Mouse (Mus musculus) liver, adult 2 months (tissue): Measurements from ENCODE around the gene Slc41a2. TPM values are rescaled to one million over a fixed set of nuclear protein-coding genes. Genes with fewer than 3 reads are reported as not detected.

Source experiments
- DNase-seq: peaks from one replicate; pipeline ENCODE4 v3.0.0-alpha.2; 2011; ENCODE audit warnings: low read depth, low spot score; ENCODE audit errors: extremely low read depth
- H3K27ac ChIP-seq: fragments of 200-500 bp; replicated peaks from 2 replicates; pipeline ENCODE4 v1.5.1; 2012; ENCODE audit warnings: low read depth, mild to moderate bottlenecking, control low read depth, inconsistent platforms, low read length; ENCODE audit not compliant: insufficient read depth
- H3K27me3 ChIP-seq: fragments of 200-500 bp; 2 replicates; pipeline ENCODE4 v1.6.1; 2012; ENCODE audit warnings: mild to moderate bottlenecking, moderate library complexity, low read length, inconsistent platforms; ENCODE audit not compliant: control insufficient read depth, insufficient read depth
- H3K36me3 ChIP-seq: fragments of 200-500 bp; 2 replicates; pipeline ENCODE4 v1.6.1; 2012; ENCODE audit warnings: low read length, inconsistent platforms; ENCODE audit not compliant: control insufficient read depth, insufficient read depth
- H3K4me1 ChIP-seq: fragments of 200-500 bp; 2 replicates; pipeline ENCODE4 v1.6.1; 2011; ENCODE audit warnings: low read length; ENCODE audit not compliant: control insufficient read depth, insufficient read depth
- H3K4me3 ChIP-seq: fragments of 200-500 bp; 2 replicates; pipeline ENCODE4 v1.5.1; 2011; ENCODE audit warnings: low read depth, mild to moderate bottlenecking, control low read depth, low read length, moderate library complexity; ENCODE audit not compliant: insufficient read depth
- H3K79me2 ChIP-seq: fragments of 200-500 bp; 2 replicates; pipeline ENCODE4 v1.6.1; 2012; ENCODE audit warnings: inconsistent platforms, mild to moderate bottlenecking, low read length, moderate library complexity; ENCODE audit not compliant: control insufficient read depth, insufficient read depth
- H3K9ac ChIP-seq: fragments of 200-500 bp; 2 replicates; pipeline ENCODE4 v1.6.1; 2012; ENCODE audit warnings: low read depth, mild to moderate bottlenecking, control low read depth, inconsistent platforms, low read length
- CTCF ChIP-seq: fragments of 200-500 bp; IDR thresholded peaks from 2 replicates; pipeline ENCODE4 v1.5.1; 2011; ENCODE audit warnings: low read depth, low read length, control low read depth
- POLR2A ChIP-seq: fragments of 200-500 bp; IDR thresholded peaks from 2 replicates; pipeline ENCODE4 v1.6.1; 2011; ENCODE audit warnings: low read length, control low read depth; ENCODE audit not compliant: insufficient read depth; ENCODE audit errors: extremely low read depth
- WGBS: fragments of 180-500 bp; shearing (Covaris S2); methylation state at CpG from one replicate; pipeline ENCODE4 v1.1.7; 2018; 5-methylcytosine and 5-hydroxymethylcytosine counted together
- polyA plus RNA-seq: library from polyadenylated mRNA; depleted of rRNA; stranded (reverse); fragments of >200 nt; gene quantifications from 2 replicates; pipeline ENCODE4 v1.2.3, GENCODE M21; 2012
- total RNA-seq: library from RNA; depleted of rRNA; stranded (reverse); fragments of >200 nt; gene quantifications from 2 replicates; pipeline ENCODE4 v1.2.3, GENCODE M21; 2014

Slc41a2 gene
- total and polyA plus RNA-seq, 2 experiments: 4.3 to 7.4 TPM

GRCm38 (mm10) chr10:83218778-83219177 lies 118.9 kb downstream of the Slc41a2 start:
- no peaks in the 10 kb centered on the region for H3K36me3 ChIP-seq
- no peaks in the 10 kb centered on the region for H3K4me1 ChIP-seq
- no peaks in the 10 kb centered on the region for H3K79me2 ChIP-seq
- DNase-seq: no peak
- no peak overlapping the region for H3K4me3 ChIP-seq
- TF ChIP-seq CTCF (no peak), POLR2A (no peak)
- WGBS: 57% methylated on average over 2 of the region's 2 CpGs
- H3K27me3 ChIP-seq: no peaks in the 10 kb centered on the region
- H3K9ac ChIP-seq: no peak overlapping the region
- H3K27ac ChIP-seq: no peak overlapping the region

GRCm38 (mm10) chr10:83217256-83217655 lies 120.4 kb downstream of the Slc41a2 start:
- Histone ChIP-seq H3K4me3 (no peak overlapping the region), H3K79me2 (no peaks in the 10 kb centered on the region), H3K9ac (no peak overlapping the region), H3K36me3 (no peaks in the 10 kb centered on the region), H3K4me1 (no peaks in the 10 kb centered on the region), H3K27ac (no peak overlapping the region), H3K27me3 (no peaks in the 10 kb centered on the region)
- DNase-seq: no peak
- no peak for TF ChIP-seq CTCF
- no peak for TF ChIP-seq POLR2A
- 73% methylated on average over 5 of the region's 5 CpGs for WGBS

- no peaks in the 10 kb centered on the region for H3K36me3 ChIP-seq
- no peak overlapping the region for H3K27ac ChIP-seq
- H3K27me3 ChIP-seq: no peaks in the 10 kb centered on the region
- TF ChIP-seq POLR2A: no peak
- no peak for TF ChIP-seq CTCF
- H3K79me2 ChIP-seq: no peaks in the 10 kb centered on the region
- DNase-seq: no peak
- H3K4me3 ChIP-seq: no peak overlapping the region
- 83% methylated on average over 5 of the region's 5 CpGs for WGBS
- no peak overlapping the region for H3K9ac ChIP-seq
- H3K4me1 ChIP-seq: no peaks in the 10 kb centered on the region
These were observed 122.1 kb downstream of the Slc41a2 start for GRCm38 (mm10) chr10:83215559-83215958.

GRCm38 (mm10) chr10:83212618-83213017 lies 125.1 kb downstream of the Slc41a2 start:
- Histone ChIP-seq H3K9ac (no peak overlapping the region), H3K36me3 (no peaks in the 10 kb centered on the region), H3K4me3 (no peak overlapping the region), H3K79me2 (no peaks in the 10 kb centered on the region), H3K4me1 (no peaks in the 10 kb centered on the region), H3K27ac (no peak overlapping the region), H3K27me3 (no peaks in the 10 kb centered on the region)
- no peak for DNase-seq
- TF ChIP-seq CTCF (no peak), POLR2A (no peak)
- 90% methylated on average over 4 of the region's 4 CpGs for WGBS

- Histone ChIP-seq H3K4me1 (no peaks in the 10 kb centered on the region), H3K27me3 (no peaks in the 10 kb centered on the region), H3K4me3 (no peak overlapping the region), H3K79me2 (no peaks in the 10 kb centered on the region), H3K9ac (no peak overlapping the region), H3K27ac (no peak overlapping the region), H3K36me3 (no peaks in the 10 kb centered on the region)
- 43% methylated on average over 6 of the region's 6 CpGs for WGBS
- DNase-seq: peak; percentile 33
- TF ChIP-seq CTCF (no peak), POLR2A (no peak)
These were observed 126.6 kb downstream of the Slc41a2 start for GRCm38 (mm10) chr10:83210968-83211583.

GRCm38 (mm10) chr10:83210122-83210521 lies 127.6 kb downstream of the Slc41a2 start:
- no peak for DNase-seq
- no peaks in the 10 kb centered on the region for H3K36me3 ChIP-seq
- 80% methylated on average over 16 of the region's 16 CpGs for WGBS
- H3K9ac ChIP-seq: no peak overlapping the region
- no peaks in the 10 kb centered on the region for H3K4me1 ChIP-seq
- no peak overlapping the region for H3K4me3 ChIP-seq
- TF ChIP-seq CTCF (no peak), POLR2A (no peak)
- no peaks in the 10 kb centered on the region for H3K27me3 ChIP-seq
- no peak overlapping the region for H3K27ac ChIP-seq
- no peaks in the 10 kb centered on the region for H3K79me2 ChIP-seq
